Mouse (Mus musculus): ENCODE results near the gene Spns1. TPM values are rescaled to one million over a fixed set of nuclear protein-coding genes. Genes with fewer than 3 reads are reported as not detected.

The Spns1 gene
- polyA plus RNA-seq, 1 experiment from 2014 or later: 73.0 TPM

- Histone ChIP-seq H3K36me3 (peaks cover 51% of the 10 kb centered on the region), H3K9ac (no peak overlapping the region), H3K27me3 (no peaks in the 10 kb centered on the region), H3K4me1 (replicated peaks) (no peaks in the 10 kb centered on the region), H3K4me3 (no peak overlapping the region), H3K4me2 (no peak overlapping the region), H3K9me3 (no peaks in the 10 kb centered on the region), H3K27ac (replicated peaks) (no peak overlapping the region)
- ATAC-seq (ENCODE audit: low read depth): no peak
- 87% methylated on average over 10 of the region's 10 CpGs for WGBS
These were observed 9.6 kb downstream of the Spns1 start for GRCm38 (mm10) chr7:126367636-126368035.

GRCm38 (mm10) chr7:126363038-126363437, 14.2 kb downstream of the Spns1 start:
- no peak overlapping the region for H3K4me2 ChIP-seq
- whole genome bisulfite sequencing: 85% methylated on average over 6 of the region's 6 CpGs
- no peak overlapping the region for H3K27ac ChIP-seq (replicated peaks)
- no peak overlapping the region for H3K4me3 ChIP-seq
- H3K9ac ChIP-seq: no peak overlapping the region
- no peaks in the 10 kb centered on the region for H3K27me3 ChIP-seq
- ATAC-seq (ENCODE audit: low read depth): no peak
- H3K36me3 ChIP-seq: peaks cover 16% of the 10 kb centered on the region
- H3K4me1 ChIP-seq (replicated peaks): no peaks in the 10 kb centered on the region
- no peaks in the 10 kb centered on the region for H3K9me3 ChIP-seq

- H3K4me1 ChIP-seq (replicated peaks): 0 out of 2 replicates have a peak, but pooled peaks cover 3% of the 10 kb centered on the region
- no peaks in the 10 kb centered on the region for H3K27me3 ChIP-seq
- WGBS: 75% methylated on average over 13 of the region's 13 CpGs
- H3K4me2 ChIP-seq: no peak overlapping the region
- ATAC-seq (ENCODE audit: low read depth): no peak
- H3K9ac ChIP-seq: no peak overlapping the region
- no peak overlapping the region for H3K4me3 ChIP-seq
- peaks cover 3% of the 10 kb centered on the region for H3K36me3 ChIP-seq
- H3K27ac ChIP-seq (replicated peaks): no peak overlapping the region
- no peaks in the 10 kb centered on the region for H3K9me3 ChIP-seq
These were observed 18.2 kb downstream of the Spns1 start for GRCm38 (mm10) chr7:126359049-126359448.

GRCm38 (mm10) chr7:126358413-126358812, 18.8 kb downstream of the Spns1 start:
- Histone ChIP-seq H3K4me2 (no peak overlapping the region), H3K9ac (no peak overlapping the region), H3K4me1 (replicated peaks) (0 out of 2 replicates have a peak, but pooled peaks cover 3% of the 10 kb centered on the region), H3K4me3 (no peak overlapping the region), H3K27me3 (no peaks in the 10 kb centered on the region), H3K36me3 (no peaks in the 10 kb centered on the region), H3K9me3 (no peaks in the 10 kb centered on the region), H3K27ac (replicated peaks) (no peak overlapping the region)
- ATAC-seq (ENCODE audit: low read depth): no peak
- 91% methylated on average over 9 of the region's 9 CpGs for WGBS

- Histone ChIP-seq H3K27ac (replicated peaks) (no peak overlapping the region), H3K27me3 (no peaks in the 10 kb centered on the region), H3K4me3 (no peak overlapping the region), H3K4me1 (replicated peaks) (0 out of 2 replicates have a peak, but pooled peaks cover 3% of the 10 kb centered on the region), H3K9me3 (no peaks in the 10 kb centered on the region), H3K4me2 (no peak overlapping the region), H3K9ac (no peak overlapping the region), H3K36me3 (no peaks in the 10 kb centered on the region)
- WGBS: 85% methylated on average over 6 of the region's 6 CpGs
- ATAC-seq (ENCODE audit: low read depth): no peak
These were observed 19.4 kb downstream of the Spns1 start for GRCm38 (mm10) chr7:126357838-126358237.

GRCm38 (mm10) chr7:126356793-126357591, 20.3 kb downstream of the Spns1 start:
- WGBS: 50% methylated on average over 7 of the region's 7 CpGs
- no peak overlapping the region for H3K9ac ChIP-seq
- ATAC-seq (ENCODE audit: low read depth): no peak
- no peaks in the 10 kb centered on the region for H3K9me3 ChIP-seq
- 0 out of 2 replicates have a peak, but pooled peaks cover 3% of the 10 kb centered on the region for H3K4me1 ChIP-seq (replicated peaks)
- H3K27me3 ChIP-seq: no peaks in the 10 kb centered on the region
- no peaks in the 10 kb centered on the region for H3K36me3 ChIP-seq
- H3K4me2 ChIP-seq: no peak overlapping the region
- H3K27ac ChIP-seq (replicated peaks): no peak overlapping the region
- H3K4me3 ChIP-seq: no peak overlapping the region

- ATAC-seq (ENCODE audit: low read depth): no peak
- 65% methylated on average over 5 of the region's 5 CpGs for WGBS
These were observed 21.2 kb downstream of the Spns1 start for GRCm38 (mm10) chr7:126355847-126356597.

GRCm38 (mm10) chr7:126354738-126355614, 22.3 kb downstream of the Spns1 start:
- H3K36me3 ChIP-seq: no peaks in the 10 kb centered on the region
- H3K9ac ChIP-seq: no peak overlapping the region
- ATAC-seq (ENCODE audit: low read depth): no peak
- no peak overlapping the region for H3K27ac ChIP-seq (replicated peaks)
- no peaks in the 10 kb centered on the region for H3K27me3 ChIP-seq
- 0 out of 2 replicates have a peak, but pooled peaks cover 3% of the 10 kb centered on the region for H3K4me1 ChIP-seq (replicated peaks)
- WGBS: 60% methylated on average over 14 of the region's 14 CpGs
- no peak overlapping the region for H3K4me2 ChIP-seq
- no peak overlapping the region for H3K4me3 ChIP-seq
- no peaks in the 10 kb centered on the region for H3K9me3 ChIP-seq

More at GRCm38 (mm10) chr7:126355847-126356597, 21.2 kb downstream of the Spns1 start:
- Histone ChIP-seq H3K9ac (no peak overlapping the region), H3K4me1 (replicated peaks) (0 out of 2 replicates have a peak, but pooled peaks cover 3% of the 10 kb centered on the region), H3K4me2 (no peak overlapping the region), H3K27me3 (no peaks in the 10 kb centered on the region), H3K4me3 (no peak overlapping the region), H3K36me3 (no peaks in the 10 kb centered on the region), H3K9me3 (no peaks in the 10 kb centered on the region), H3K27ac (replicated peaks) (no peak overlapping the region)

- H3K4me1 ChIP-seq (replicated peaks): 0 out of 2 replicates have a peak, but pooled peaks cover 3% of the 10 kb centered on the region
- H3K27ac ChIP-seq (replicated peaks): no peak overlapping the region
- ATAC-seq (ENCODE audit: low read depth): no peak
- H3K36me3 ChIP-seq: no peaks in the 10 kb centered on the region
- no peak overlapping the region for H3K9ac ChIP-seq
- no peaks in the 10 kb centered on the region for H3K27me3 ChIP-seq
- H3K4me3 ChIP-seq: no peak overlapping the region
- no peak overlapping the region for H3K4me2 ChIP-seq
- 86% methylated on average over 3 of the region's 3 CpGs for WGBS
- H3K9me3 ChIP-seq: no peaks in the 10 kb centered on the region
These were observed 23.3 kb downstream of the Spns1 start for GRCm38 (mm10) chr7:126353994-126354365.

GRCm38 (mm10) chr7:126353251-126353993, 23.8 kb downstream of the Spns1 start:
- Histone ChIP-seq H3K9me3 (no peaks in the 10 kb centered on the region), H3K9ac (no peak overlapping the region), H3K4me1 (replicated peaks) (0 out of 2 replicates have a peak, but pooled peaks cover 3% of the 10 kb centered on the region), H3K36me3 (no peaks in the 10 kb centered on the region), H3K4me3 (no peak overlapping the region), H3K27ac (replicated peaks) (no peak overlapping the region), H3K4me2 (no peak overlapping the region), H3K27me3 (no peaks in the 10 kb centered on the region)
- WGBS: 67% methylated on average over 11 of the region's 11 CpGs
- no peak for ATAC-seq (ENCODE audit: low read depth)

- 0 out of 2 replicates have a peak, but pooled peaks cover 3% of the 10 kb centered on the region for H3K4me1 ChIP-seq (replicated peaks)
- 54% methylated on average over 10 of the region's 10 CpGs for WGBS
- no peak for ATAC-seq (ENCODE audit: low read depth)
- H3K27me3 ChIP-seq: no peaks in the 10 kb centered on the region
- H3K9me3 ChIP-seq: no peaks in the 10 kb centered on the region
- peak overlapping the region; percentile 32 for H3K4me2 ChIP-seq
- H3K27ac ChIP-seq (replicated peaks): no peak overlapping the region
- no peak overlapping the region for H3K9ac ChIP-seq
- H3K36me3 ChIP-seq: no peaks in the 10 kb centered on the region
- H3K4me3 ChIP-seq: no peak overlapping the region
These were observed 25.8 kb downstream of the Spns1 start for GRCm38 (mm10) chr7:126351419-126351951.

All from neural tube, embryonic 13.5 days (tissue).